ENCODE assay signal across 8 mouse cellular contexts in genomic region chr19:46316846-46317545, GRCm38 (mm10). TPM values are rescaled to one million over a fixed set of nuclear protein-coding genes. Genes with fewer than 3 reads are reported as not detected.
DNase-seq lines count a peak whose midpoint lies in the region; ATAC-seq lines count a peak whose summit lies in the region.

No protein-coding gene starts in this region.

- 37% methylated on average over 15 of the region's 15 CpGs for WGBS in hindbrain, embryonic 10.5 days
- 29% methylated on average over 15 of the region's 15 CpGs for WGBS in neural tube, embryonic 14.5 days

- peaks cover 65% of the 10 kb centered on the region for H3K4me1 ChIP-seq in hindbrain, embryonic 10.5 days (replicated peaks)
- peaks cover 40% of the 10 kb centered on the region for H3K4me1 ChIP-seq in neural tube, embryonic 14.5 days (ENCODE audit: control insufficient read depth, insufficient read depth, low read length)

- peak overlapping the region; percentile 84 for H3K4me2 ChIP-seq in neural tube, embryonic 14.5 days (ENCODE audit: low read depth, low read length)

- H3K36me3 ChIP-seq in hindbrain, embryonic 10.5 days = peaks cover 7% of the 10 kb centered on the region; the same call in 1 of the 2 replicates
- peaks cover 12% of the 10 kb centered on the region for H3K36me3 ChIP-seq in neural tube, embryonic 14.5 days (ENCODE audit: control insufficient read depth, insufficient read depth, low read length)

- peak overlapping the region; percentile 51 for H3K4me3 ChIP-seq in hindbrain, embryonic 10.5 days
- peak overlapping the region; percentile 50 for H3K4me3 ChIP-seq in neural tube, embryonic 14.5 days (ENCODE audit: low read depth, low read length)

- DNase-seq in heart, adult 11 months = peak; percentile 86
- no peak for DNase-seq in heart, postnatal 36 days
- DNase-seq in CD4-positive, CD25-positive, alpha-beta regulatory T cell, adult 2 months (ENCODE audit: low read depth, low spot score) = peak; percentile 21
- DNase-seq in hindbrain, embryonic 10.5 days (ENCODE audit: low spot score) = no peak
- peak; percentile 84 to 89 for DNase-seq in left cerebral cortex, postnatal 36 days (ENCODE audit: low spot score in 2 of 2)

- 0 out of 2 replicates have a peak, but pooled peaks have one; percentile 23 for ATAC-seq in common myeloid progenitor, adult 5-6 weeks (replicated peaks; ENCODE audit: low read depth, poor library complexity, severe bottlenecking)
- ATAC-seq in neural tube, embryonic 14.5 days (ENCODE audit: low read depth) = peak; percentile 5; the same call in 1 of the 2 replicates
- ATAC-seq in monocyte, adult 5-6 weeks (replicated peaks; ENCODE audit: insufficient number of reproducible peaks, low FRiP score, low TSS enrichment, poor library complexity, severe bottlenecking) = no peak

- H3K9me3 ChIP-seq in hindbrain, embryonic 10.5 days = no peaks in the 10 kb centered on the region
- no peaks in the 10 kb centered on the region for H3K9me3 ChIP-seq in neural tube, embryonic 14.5 days (ENCODE audit: control insufficient read depth, low read length)

- H3K27ac ChIP-seq in hindbrain, embryonic 10.5 days = no peak overlapping the region
- peak overlapping the region; percentile 35; the same call in 1 of the 2 replicates for H3K27ac ChIP-seq in neural tube, embryonic 14.5 days (ENCODE audit: low read depth, low read length)

- H3K9ac ChIP-seq in neural tube, embryonic 14.5 days (replicated peaks; ENCODE audit: low read depth, low read length) = peak overlapping the region; percentile 70

- peaks cover 98% of the 10 kb centered on the region for H3K27me3 ChIP-seq in hindbrain, embryonic 10.5 days (ENCODE audit: insufficient read depth, poor library complexity, severe bottlenecking)
- peaks cover 39% of the 10 kb centered on the region for H3K27me3 ChIP-seq in neural tube, embryonic 14.5 days (ENCODE audit: control insufficient read depth, insufficient read depth, low read length)

- intact Hi-C loops in heart, postnatal 36 days (cut with DNase I) = no loop called here
- intact Hi-C loops in left cerebral cortex, postnatal 36 days (cut with DNase I) = no loop called here

RNA-seq across cellular contexts. Expression of gene Psd, which starts 10.0 kb away (rescaled TPM):
- total RNA-seq in heart, postnatal 36 days (2021) = 1 to 10 TPM in 1 of 2 experiments, under 1 TPM in 1; 0.57 to 1.3 TPM
- total RNA-seq in common myeloid progenitor, adult 5-6 weeks (2017) = 0.69 TPM in 1 of 2 replicates, not detected in the other
- 4.5 and 9.7 TPM in 2 replicates for polyA plus RNA-seq in hindbrain, embryonic 10.5 days (2016; fragmentation: Nextera tagmentation; extraction: Ambion mirVana)
- 100 to 1,000 TPM; 614 to 671 TPM for total RNA-seq in left cerebral cortex, postnatal 36 days (2021)
- polyA plus RNA-seq in neural tube, embryonic 14.5 days (2014; fragmentation: Nextera tagmentation; extraction: Ambion mirVana) = 85.8 and 127 TPM in 2 replicates
- total RNA-seq in monocyte, adult 5-6 weeks (2017) = 0.76 TPM in 1 of 3 replicates, not detected in the others

RNA-seq across cellular contexts. Expression of gene Fbxl15, which starts 11.0 kb away (rescaled TPM):
- 1 to 10 TPM; 4.2 to 4.4 TPM for total RNA-seq in heart, postnatal 36 days (2021)
- 3.3 and 4.3 TPM in 2 replicates for total RNA-seq in common myeloid progenitor, adult 5-6 weeks (2017)
- polyA plus RNA-seq in hindbrain, embryonic 10.5 days (2016; fragmentation: Nextera tagmentation; extraction: Ambion mirVana) = 23.2 and 28.2 TPM in 2 replicates
- total RNA-seq in left cerebral cortex, postnatal 36 days (2021) = 10 to 100 TPM; 26.7 to 28.7 TPM
- 42.5 and 53.1 TPM in 2 replicates for polyA plus RNA-seq in neural tube, embryonic 14.5 days (2014; fragmentation: Nextera tagmentation; extraction: Ambion mirVana)
- 1.2 to 3.0 TPM (median 2.2 TPM) in 3 replicates for total RNA-seq in monocyte, adult 5-6 weeks (2017)

RNA-seq across cellular contexts. Expression of gene Nfkb2, which starts 12.9 kb away (rescaled TPM):
- 10 to 100 TPM; 16.6 to 22.8 TPM for total RNA-seq in heart, postnatal 36 days (2021)
- 7.2 and 8.3 TPM in 2 replicates for total RNA-seq in common myeloid progenitor, adult 5-6 weeks (2017)
- polyA plus RNA-seq in hindbrain, embryonic 10.5 days (2016; fragmentation: Nextera tagmentation; extraction: Ambion mirVana) = 5.6 and 6.4 TPM in 2 replicates
- 1 to 10 TPM; 2.1 to 2.9 TPM for total RNA-seq in left cerebral cortex, postnatal 36 days (2021)
- 1.4 and 2.2 TPM in 2 replicates for polyA plus RNA-seq in neural tube, embryonic 14.5 days (2014; fragmentation: Nextera tagmentation; extraction: Ambion mirVana)
- total RNA-seq in monocyte, adult 5-6 weeks (2017) = 48.8 to 62.5 TPM (median 55.3 TPM) in 3 replicates

RNA-seq across cellular contexts. Expression of gene Cuedc2, which starts 21.5 kb away (rescaled TPM):
- total RNA-seq in heart, postnatal 36 days (2021) = 10 to 100 TPM; 87.2 to 94.6 TPM
- total RNA-seq in common myeloid progenitor, adult 5-6 weeks (2017) = 143 and 149 TPM in 2 replicates
- 260 and 279 TPM in 2 replicates for polyA plus RNA-seq in hindbrain, embryonic 10.5 days (2016; fragmentation: Nextera tagmentation; extraction: Ambion mirVana)
- 100 to 1,000 TPM; 166 to 216 TPM for total RNA-seq in left cerebral cortex, postnatal 36 days (2021)
- polyA plus RNA-seq in neural tube, embryonic 14.5 days (2014; fragmentation: Nextera tagmentation; extraction: Ambion mirVana) = 346 and 359 TPM in 2 replicates
- 43.0 to 58.3 TPM (median 56.0 TPM) in 3 replicates for total RNA-seq in monocyte, adult 5-6 weeks (2017)

RNA-seq across cellular contexts. Expression of gene Mfsd13a, which starts 23.9 kb away (rescaled TPM):
- 1 to 10 TPM; 2.4 to 2.5 TPM for total RNA-seq in heart, postnatal 36 days (2021)
- 11.5 and 13.6 TPM in 2 replicates for total RNA-seq in common myeloid progenitor, adult 5-6 weeks (2017)
- polyA plus RNA-seq in hindbrain, embryonic 10.5 days (2016; fragmentation: Nextera tagmentation; extraction: Ambion mirVana) = 10.0 and 11.9 TPM in 2 replicates
- total RNA-seq in left cerebral cortex, postnatal 36 days (2021) = 10 to 100 TPM; 25.6 to 27.8 TPM
- 10.7 and 12.7 TPM in 2 replicates for polyA plus RNA-seq in neural tube, embryonic 14.5 days (2014; fragmentation: Nextera tagmentation; extraction: Ambion mirVana)
- 0.57 to 2.9 TPM (median 0.75 TPM) in 3 replicates for total RNA-seq in monocyte, adult 5-6 weeks (2017)

Comparison
In these comparisons a context has a peak if more than half of its experiments do, and no peak if none do; other contexts are left out.
1. DNase-seq: peak in heart, adult 11 months (single experiment), CD4-positive, CD25-positive, alpha-beta regulatory T cell, adult 2 months (single experiment) and left cerebral cortex, postnatal 36 days (2 of 2); none in heart, postnatal 36 days (0 of 2) and hindbrain, embryonic 10.5 days (single experiment).
2. RNA of gene Psd, which starts 10.0 kb away (total RNA-seq): 614 to 671 TPM in left cerebral cortex, postnatal 36 days; 0.57 to 1.3 TPM in heart, postnatal 36 days, 0.76 TPM in monocyte, adult 5-6 weeks and 0.69 TPM in common myeloid progenitor, adult 5-6 weeks; every median in the first group is over 100 times any median in the second.